Mouse (Mus musculus): Measurements from ENCODE around the gene Trib2. TPM values are rescaled to one million over a fixed set of nuclear protein-coding genes. Genes with fewer than 3 reads are reported as not detected.

Gene Trib2
- 1.7 TPM for polyA plus RNA-seq (2014; fragmentation: Illumina TruSeq; extraction: RNeasy Lipid Tissue Mini Kit (QIAGEN cat#74804); ENCODE audit: low read depth, low replicate concordance)

GRCm38 (mm10) chr12:15816740-15817178 is at the start of gene Trib2:
Gene Trib2, minus strand, starts transcription at chr12:15816922.

